Mouse (Mus musculus) CH12F3 (cell line): ENCODE measurements around the gene 4930435E12Rik.

Source experiments
- in situ Hi-C: fragments of 300-500 bp; cut with MboI; formaldehyde crosslinking; loops from 2 replicates; pipeline ENCODE4 v1.14.3; 2020; ENCODE audit warnings: low sequenced_read_pairs

4930435E12Rik gene

DNA sequence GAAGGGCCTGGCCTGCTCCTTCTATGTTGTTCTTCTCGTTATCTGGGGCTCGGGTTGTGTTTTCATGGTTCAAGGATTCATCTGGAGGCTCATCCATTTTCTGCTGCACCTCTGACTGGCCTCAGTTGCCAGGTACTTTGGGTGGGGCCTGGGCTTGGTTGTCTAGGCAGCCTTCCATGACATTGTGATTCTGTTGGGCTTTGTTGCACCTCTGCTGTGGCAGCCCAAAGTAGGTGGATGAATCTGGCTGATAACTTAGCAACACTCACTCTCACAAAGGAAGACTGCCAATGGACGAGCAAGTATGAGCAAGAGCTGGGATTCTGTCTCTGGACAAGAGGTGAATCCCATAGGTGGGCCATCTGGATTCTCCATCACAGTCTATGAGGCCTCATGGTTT is at the start of gene 4930435E12Rik:
TSS of gene 4930435E12Rik (minus strand) at position 101 of the 400 bp plus-strand sequence.
- in situ Hi-C loops = no loop called here

DNA sequence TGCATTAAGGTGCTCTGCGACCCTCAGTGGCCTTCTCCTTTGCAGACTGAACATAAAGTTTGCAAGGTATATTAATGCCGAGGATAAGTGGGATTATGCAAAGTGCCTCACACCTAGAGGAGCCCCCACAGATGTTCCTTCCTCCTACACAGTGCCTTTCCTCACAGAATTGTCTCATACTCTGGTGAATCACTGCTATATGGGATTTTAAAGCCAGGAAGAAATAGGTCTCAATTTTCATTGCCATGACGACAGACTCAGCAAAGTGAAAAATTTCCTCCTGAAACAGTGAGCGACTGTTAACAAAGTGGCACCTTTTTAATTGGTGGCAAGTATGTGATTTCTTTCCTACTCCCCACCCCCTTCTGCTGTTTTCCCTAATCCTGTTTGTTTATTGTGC is 45.9 kb upstream of the 4930435E12Rik start:
- in situ Hi-C loops = no loop called here

DNA sequence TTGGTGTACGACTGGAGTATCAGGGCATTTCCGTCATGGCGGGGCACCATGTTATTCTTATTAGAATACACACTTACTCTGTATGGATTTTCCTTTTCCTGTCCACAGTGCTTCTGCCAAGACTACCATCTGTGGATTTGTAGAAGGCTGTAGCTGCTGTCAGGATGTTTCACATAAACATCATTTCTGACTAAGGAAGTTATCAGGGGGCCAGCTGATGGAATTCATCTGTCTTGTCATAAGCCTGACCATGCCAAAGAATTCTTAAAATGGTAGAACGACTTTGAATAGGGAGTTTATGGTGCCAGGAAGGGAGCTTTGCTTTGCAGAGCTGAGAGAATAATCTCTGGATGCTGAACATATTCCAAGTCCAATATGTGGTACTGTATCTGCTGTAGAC is 44.7 kb upstream of the 4930435E12Rik start:
- in situ Hi-C loops = no loop called here

DNA sequence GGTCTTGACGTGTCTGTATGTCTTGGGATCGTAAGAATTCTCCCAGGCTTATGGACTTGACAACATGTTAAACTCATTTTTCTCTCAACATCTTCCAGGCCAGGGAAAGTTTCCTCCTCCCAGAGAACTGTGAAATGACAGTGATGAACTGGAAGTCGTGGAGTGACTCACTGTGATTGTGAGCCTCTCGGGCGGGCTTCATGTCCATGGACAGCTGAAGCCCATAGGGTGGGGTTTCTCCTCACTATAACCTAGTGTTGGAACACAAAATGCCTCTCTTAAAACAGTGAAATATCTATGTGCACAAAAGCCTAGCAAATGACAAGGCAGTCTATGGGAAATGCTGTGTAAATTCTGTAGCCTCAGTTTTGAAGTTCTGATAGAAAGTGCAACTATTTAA is 35.8 kb upstream of the 4930435E12Rik start:
- in situ Hi-C loops = no loop called here

DNA sequence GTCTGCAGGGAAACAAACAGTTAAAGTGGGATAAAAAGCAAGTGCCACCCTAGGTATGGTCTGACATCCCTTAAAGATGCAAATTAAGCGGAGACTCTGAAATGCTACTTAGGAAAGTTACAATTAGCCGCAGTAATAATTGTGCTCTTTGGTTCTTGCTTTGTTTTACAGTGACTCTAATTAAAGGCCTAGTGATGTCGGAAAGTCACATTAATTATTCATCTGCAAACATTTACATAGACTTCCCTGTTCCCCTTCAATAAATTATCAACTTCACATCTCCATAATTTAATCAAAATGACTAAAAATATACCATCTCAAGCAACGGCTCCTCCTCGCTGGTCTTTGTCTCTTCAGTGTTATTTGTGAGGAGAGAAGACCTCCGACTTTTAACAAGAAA is 32.0 kb upstream of the 4930435E12Rik start:
- in situ Hi-C loops = no loop called here

DNA sequence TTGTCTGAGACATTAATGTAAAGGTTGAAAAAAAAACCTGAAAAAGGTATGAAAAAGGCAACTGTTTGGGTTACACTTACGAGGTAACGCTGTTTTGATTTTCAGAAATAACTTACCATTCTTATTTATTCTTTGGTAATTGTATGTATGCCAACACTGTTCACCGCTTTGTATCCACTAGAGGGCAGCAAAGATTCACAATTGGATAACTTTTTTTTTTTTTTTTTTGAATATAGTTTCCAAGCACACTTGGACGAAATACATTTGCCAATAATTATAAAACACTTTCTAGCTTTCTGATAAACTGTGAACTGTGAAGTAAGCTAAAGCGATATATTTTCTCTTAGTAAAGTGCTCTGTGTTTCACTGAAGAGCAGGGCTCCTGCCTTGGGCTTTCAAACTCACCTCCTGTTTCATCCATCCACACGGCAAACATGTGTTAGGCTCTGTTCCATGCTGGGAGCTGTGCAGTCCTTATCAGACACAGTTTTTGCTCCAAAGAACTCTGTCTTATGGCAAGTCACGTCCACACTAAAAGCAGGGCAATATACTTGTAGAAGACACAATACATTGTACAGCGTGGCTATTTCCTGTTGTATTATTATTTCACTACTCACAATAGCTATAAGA is 29.7 kb upstream of the 4930435E12Rik start:
- in situ Hi-C loops = no loop called here

DNA sequence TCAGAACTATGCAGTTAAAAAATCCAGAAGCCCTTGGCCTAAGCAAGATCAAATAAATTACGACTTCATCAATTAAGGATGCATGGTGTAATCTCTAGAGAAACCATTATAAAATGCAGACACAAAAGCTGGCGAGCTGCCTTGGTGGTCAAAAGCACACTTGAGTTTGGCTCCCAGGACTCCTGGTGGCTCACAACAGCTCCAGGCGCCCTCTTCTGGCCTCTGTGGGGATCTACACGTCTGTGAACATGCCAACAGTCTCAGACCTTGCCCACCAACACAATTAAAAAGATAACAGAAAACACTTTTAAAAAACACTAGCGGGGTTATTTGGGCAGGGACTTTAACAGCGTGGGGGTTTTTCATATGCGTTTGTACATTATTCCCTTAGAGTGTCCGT is 16.0 kb downstream of the 4930435E12Rik start:
- in situ Hi-C loops = loop anchor here (25.0 kb wide), 1 partner anchor 475 kb away; the partner anchor contains the start of genes Cox17, Gm21987 and Maats1

DNA sequence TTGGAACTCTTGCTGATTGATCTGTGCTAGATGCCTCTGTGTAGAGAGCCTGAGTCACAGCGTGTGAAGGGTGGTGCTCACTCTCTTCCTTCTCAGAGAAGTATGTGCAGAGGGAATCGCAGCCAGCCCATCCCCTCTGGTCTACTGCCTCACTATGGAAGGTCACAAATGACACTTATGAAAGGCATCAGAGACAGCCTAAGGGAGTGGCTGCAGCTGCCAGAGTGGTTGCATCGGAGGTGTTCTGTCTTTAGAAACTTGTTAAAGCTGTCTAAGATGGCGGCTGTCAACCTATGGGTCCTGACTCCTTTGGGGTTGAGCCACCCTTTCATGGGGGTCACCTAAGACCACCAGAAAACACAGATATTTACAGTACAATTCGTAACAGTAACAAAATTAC is 18.4 kb downstream of the 4930435E12Rik start:
- in situ Hi-C loops = loop anchor here (25.0 kb wide), 1 partner anchor 473 kb away; the partner anchor contains the start of genes Cox17, Gm21987 and Maats1

DNA sequence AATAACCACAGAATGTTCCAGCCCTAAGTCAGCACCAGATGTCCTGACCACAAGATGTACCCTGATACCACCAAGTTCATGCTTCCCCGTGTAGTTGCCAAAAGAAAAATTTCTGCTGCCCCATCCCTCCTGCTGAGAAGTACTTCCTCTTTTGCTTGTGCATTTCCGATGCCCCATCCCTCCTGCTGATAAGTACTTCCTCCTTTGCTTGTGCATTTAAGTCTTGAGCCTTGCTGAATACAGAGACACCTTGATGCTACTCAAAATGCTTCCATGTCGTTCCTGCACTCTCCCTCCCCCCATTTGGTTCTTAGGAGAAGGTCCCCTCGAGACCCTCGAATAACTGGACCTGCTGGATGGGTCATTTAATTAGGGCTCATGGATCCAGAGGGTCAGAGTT is 20.8 kb downstream of the 4930435E12Rik start:
- in situ Hi-C loops = loop anchor here (25.0 kb wide), 1 partner anchor 470 kb away; the partner anchor contains the start of genes Cox17, Gm21987 and Maats1

DNA sequence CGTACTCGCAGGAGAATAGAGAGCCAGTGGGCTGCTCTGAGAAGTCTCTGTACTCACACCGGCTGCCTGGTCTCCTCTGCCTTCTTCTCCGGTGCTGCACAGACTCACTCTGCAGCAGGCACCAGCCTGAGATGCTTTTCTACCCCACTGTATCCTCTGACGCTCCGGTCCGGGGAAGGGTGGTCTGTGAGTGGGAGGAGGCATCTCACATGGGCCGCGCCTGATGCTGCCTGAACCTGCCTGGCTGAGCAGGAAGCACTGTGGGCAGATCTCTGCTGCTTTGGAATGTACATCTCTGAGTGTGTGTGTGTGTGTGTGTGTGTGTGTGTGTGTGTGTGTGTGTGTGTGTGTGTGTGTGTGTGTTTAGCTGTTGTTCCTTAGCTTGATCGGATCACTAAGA is 28.5 kb downstream of the 4930435E12Rik start, which contains the start of gene Upk1b:
TSS of gene Upk1b (minus strand) at position 238 of the 400 bp plus-strand sequence.
- in situ Hi-C loops = loop anchor here (25.0 kb wide), 1 partner anchor 463 kb away; the partner anchor contains the start of genes Cox17, Gm21987 and Maats1

DNA sequence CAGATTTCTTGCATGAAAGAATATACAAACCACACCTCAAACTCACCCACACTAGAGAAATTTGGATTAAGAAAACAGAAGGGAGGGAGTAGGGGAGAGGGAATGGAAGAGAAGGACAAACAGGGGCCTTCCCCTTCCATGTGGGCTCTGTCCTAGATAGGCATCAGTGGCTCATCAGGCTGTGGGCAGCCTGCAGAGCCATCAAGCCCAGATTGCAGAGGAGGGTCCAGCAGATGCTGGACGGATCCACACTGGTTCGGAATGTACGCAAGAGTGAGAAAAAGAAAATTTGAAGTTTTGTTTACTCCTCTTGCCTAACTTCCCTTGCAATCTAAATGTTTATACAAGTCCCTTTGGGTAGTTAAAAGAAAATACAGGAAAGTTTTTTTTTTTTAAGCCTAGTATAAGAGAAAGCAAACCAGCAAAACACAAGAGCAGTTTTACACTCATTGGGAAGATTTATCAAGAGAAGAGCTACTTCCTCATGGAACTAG is 29.5 kb downstream of the 4930435E12Rik start:
- in situ Hi-C loops = no loop called here

DNA sequence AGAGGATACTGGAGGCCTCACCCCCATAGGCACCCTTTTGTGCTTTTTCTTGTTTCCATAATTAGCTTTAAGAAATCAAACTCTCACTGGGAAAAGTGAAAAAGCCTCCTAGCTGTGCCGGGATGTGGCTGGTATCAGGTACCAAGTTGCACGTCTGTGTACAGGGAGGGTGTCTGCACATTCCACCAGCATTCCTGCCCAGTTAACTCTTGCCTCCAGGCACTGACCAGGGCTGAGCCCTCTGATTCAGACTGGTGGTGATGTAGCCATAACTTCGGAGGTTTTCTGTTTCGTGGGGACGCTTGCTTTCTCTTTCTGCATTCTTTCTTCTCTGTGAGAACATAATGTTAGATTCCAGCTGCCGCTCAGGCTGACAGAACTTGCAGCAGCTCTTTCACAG is 35.4 kb downstream of the 4930435E12Rik start:
- in situ Hi-C loops = no loop called here

DNA sequence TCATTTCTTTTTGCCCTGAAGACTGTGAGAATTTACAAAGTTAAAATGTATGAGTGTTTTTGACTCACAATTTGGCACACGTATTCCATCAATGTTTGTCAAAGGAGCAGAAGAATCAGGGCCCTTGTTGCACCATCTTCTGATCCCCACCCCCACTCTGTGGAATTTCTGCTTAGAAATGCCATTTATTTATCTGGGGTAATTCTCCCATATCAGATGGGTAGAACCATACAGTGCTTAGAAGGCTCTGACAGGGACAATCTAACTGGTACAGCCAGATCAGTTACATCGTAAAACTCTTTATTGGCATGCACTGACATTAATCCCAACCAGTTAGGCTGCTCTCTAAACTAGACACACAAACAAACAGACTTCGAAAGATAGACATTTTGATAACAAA is 38.6 kb downstream of the 4930435E12Rik start:
- in situ Hi-C loops = no loop called here

DNA sequence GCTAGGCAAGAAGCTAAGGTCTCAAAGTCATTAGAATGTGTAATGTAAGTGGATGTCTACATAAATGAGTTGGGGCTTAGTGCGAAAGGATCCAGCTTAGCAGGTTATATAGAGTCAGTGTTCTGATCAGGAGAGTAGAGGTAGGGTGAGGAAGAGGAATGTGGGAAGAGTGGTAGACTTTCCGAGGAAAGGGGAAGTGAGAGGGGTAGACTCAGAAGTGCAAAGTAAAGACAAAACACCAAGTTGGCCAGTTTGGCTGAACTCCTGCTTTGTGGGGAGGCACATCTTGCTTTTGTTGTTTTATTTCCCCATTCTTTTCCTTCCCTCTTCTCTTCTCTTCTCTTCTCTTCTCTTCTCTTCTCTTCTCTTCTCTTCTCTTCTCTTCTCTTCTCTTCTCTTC is 39.5 kb downstream of the 4930435E12Rik start:
- in situ Hi-C loops = no loop called here

DNA sequence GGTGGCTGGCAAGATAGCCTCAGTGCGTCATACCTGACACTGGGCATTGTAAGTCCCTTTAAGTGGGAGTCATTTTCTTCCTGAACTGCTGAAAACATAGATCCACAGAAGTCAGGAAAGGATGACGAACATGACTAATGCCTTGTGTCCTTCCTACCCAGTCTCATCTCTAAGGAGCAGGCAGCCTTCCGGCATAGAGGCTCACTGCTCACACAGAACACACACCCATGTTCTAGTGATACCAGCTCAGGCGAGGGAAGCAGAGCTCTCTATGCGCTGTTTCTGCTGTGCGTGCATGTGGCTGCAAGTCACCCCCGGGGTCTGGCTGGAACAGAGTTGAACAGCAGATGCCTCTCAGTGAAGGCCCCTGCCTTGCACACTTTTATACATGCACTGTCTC is 43.2 kb downstream of the 4930435E12Rik start:
- in situ Hi-C loops = no loop called here

DNA sequence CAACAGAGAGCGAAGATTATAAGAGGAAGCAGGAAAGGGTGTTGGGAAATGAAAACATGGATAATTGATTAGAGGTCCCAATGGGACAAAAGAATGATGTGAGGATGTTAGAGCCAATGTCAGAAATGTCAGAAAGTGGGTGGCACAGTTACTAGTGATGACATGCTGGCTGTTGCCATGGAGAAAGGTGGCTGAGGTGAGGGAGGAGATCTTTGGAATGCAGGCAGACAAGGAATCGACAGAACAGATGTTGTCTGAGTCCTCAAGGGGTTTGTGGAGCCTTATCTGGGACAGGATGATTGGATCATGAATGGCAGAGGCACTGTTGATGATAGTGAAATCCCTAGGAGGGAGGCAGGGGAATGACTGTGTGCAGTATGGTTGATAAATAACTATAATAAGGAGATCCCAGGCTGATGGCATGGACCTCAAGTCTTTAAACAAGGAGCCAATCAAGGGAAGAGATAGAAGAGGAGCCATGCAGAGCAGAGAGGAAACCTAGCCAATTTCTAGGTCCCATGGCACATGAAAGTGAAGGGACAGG is 46.0 kb downstream of the 4930435E12Rik start:
- in situ Hi-C loops = no loop called here

DNA sequence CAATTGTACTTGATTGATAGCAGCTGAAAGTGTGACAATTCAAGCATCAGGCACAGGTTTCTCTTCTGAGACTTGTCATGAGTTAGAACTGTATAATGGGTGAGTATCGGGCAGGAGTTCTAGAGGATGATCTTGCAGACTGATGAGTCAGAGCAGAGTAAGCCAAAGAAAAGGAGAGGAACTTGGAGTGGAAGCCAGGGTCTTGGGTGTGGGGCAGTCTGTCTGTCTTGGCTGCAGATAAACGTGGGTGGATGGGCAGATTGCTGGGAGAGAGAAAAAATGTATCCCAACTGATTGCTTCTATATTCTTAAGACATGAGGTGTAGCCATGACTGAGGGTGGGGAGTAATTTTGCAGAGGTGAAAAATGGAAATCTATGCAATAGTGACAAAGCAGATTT is 46.6 kb downstream of the 4930435E12Rik start:
- in situ Hi-C loops = no loop called here

DNA sequence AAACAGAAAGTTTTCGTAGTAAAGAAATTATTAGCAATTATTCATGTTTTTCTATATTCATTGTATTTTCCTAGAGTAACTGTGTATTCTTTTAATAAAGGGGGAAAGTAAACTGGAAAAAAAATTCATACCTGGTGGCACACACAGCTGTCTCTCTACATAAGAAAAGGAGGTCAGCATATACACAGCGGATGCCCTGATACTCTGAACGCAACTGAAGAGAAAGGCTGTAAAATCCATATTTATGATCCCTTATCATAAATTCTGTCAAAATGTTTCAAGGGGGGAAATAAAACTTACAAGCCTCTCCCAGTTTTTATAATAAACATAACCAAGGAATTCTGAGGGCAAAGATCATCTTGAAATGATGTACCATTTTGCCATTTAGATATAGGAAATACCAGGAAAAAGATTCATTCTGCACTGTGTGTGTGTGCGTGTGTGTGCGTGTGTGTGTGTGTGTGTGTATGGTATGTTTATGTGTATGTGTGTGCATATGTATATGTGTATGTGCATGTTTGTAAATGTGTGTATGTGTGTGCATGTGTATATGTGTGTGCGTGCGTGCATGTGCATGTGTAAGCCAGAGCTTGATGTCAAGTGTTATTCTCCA is 47.5 kb downstream of the 4930435E12Rik start:
- in situ Hi-C loops = no loop called here

DNA sequence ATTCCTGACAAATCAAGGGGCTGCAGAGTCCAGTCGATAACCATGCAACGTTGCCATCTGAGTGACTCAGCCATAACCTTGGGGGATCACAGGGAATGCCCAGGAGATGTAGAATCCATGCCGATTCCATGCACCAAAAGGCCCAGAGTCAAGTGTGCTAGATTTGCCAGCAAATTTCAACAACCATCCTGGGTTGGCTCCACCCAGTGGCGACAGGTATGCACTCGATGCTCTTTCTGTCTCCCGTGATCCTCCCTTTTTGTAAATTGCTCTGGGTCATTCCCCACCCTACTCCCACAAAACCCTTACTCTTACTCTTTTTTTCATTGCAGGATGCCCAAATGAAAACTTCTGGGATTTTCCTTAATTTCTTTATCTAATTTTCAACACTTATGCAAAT is 52.2 kb downstream of the 4930435E12Rik start:
- in situ Hi-C loops = no loop called here

DNA sequence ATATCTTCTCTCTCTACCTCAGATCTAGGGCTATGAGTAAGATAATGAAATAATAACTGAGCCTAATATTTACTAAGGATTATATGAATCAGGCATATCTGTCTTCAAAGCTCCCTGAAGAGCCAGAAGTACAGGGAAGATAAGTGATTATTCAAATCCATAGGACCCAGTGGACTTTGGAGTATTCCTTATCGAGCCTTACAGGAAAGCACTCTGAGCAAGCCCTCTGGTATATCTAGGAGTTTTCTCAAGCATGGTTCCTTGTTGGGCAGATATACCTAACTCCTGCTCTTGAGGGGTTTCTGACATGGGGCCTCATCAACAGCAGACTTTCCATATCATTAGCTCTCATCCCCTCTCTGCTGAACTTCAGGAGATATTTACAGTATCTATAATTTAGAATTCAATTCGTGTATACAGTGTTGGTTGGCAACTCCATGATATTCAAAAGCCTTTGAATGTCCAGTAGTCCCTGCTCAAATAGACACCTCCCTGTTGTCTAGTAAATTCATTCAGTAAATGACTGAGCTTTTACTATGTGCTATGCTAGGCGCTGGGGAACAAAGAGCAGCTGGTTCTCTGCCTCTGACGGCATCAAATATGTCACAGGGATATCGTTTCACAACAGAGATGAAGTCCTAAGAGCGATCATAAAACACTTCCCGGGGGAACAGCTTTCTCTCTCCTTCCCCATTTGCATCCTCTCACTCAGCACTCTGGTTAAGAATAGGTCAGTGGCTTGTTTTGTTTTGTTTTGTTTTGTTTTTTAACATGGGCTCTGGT is 53.4 kb downstream of the 4930435E12Rik start:
- in situ Hi-C loops = no loop called here

DNA sequence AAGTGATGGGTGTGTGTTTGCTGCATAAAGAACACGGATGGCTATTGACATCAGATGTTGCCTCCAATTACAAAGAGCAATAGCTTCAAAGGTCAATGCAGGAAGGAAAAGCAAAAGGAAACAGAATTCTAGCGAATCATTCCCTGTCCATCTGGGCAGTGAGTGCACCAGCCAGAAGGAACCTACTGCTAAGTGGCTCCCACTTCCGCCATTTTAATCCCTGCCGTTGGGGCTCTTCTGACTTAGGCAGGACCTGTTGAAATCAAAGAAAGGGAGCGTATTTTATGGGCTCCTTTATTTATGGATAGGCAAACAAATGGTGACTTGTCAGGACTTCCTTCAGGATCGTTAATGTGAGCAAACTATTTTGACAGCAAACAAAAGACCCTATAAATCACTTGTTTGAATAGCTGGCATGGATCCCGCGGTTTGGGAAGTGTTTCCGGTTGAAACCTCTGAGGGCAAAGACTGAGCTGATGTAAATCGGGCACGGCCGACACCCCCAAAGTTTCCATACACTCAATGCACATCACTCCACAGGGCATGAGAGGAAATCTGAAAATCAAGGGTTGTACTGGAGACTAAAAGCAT is 55.5 kb downstream of the 4930435E12Rik start:
- in situ Hi-C loops = no loop called here
